ENCODE assay signal across 25 mouse cellular contexts in genomic region chr3:83102286-83102685, GRCm38 (mm10). TPM values are rescaled to one million over a fixed set of nuclear protein-coding genes. Genes with fewer than 3 reads are reported as not detected.
DNase-seq lines count a peak whose midpoint lies in the region; ATAC-seq and TF ChIP-seq lines count a peak whose summit lies in the region.
"Had no signal": no experiment of that assay in that cellular context is flagged by ENCODE, and none has a peak within 500 bp of the region (broad histone marks: within the 10 kb centered on the region; RNA-seq: fewer than 3 reads in every experiment).

No protein-coding gene starts in this region.

- TF ChIP-seq EP300 in lung, postnatal 0 days (IDR thresholded peaks at IDR 0.05) = no peak

- no peaks in the 10 kb centered on the region for H3K27me3 ChIP-seq in lung, postnatal 0 days (replicated peaks; ENCODE audit: insufficient read depth, low read length)
- H3K27me3 ChIP-seq: CH12.LX; embryonic facial prominence, embryonic 12.5 days; forebrain, embryonic 15.5 days had no signal

- H3K4me3 ChIP-seq in lung, postnatal 0 days (ENCODE audit: low read depth, low read length) = no peak overlapping the region
- H3K4me3 ChIP-seq: embryonic facial prominence, embryonic 10.5 days; embryonic facial prominence, embryonic 12.5 days; forebrain, embryonic 13.5 days; forebrain, embryonic 15.5 days had no signal

- no peak overlapping the region for H3K4me2 ChIP-seq in lung, postnatal 0 days (replicated peaks; ENCODE audit: low read depth, low read length)
- H3K4me2 ChIP-seq: embryonic facial prominence, embryonic 12.5 days; forebrain, embryonic 13.5 days; forebrain, embryonic 15.5 days had no signal

- WGBS in lung, postnatal 0 days = 73% methylated on average over 6 of the region's 6 CpGs

- H3K9me3 ChIP-seq in lung, postnatal 0 days (ENCODE audit: low read length) = no peaks in the 10 kb centered on the region
- H3K9me3 ChIP-seq: embryonic facial prominence, embryonic 12.5 days; forebrain, embryonic 13.5 days; forebrain, embryonic 15.5 days had no signal

- no peaks in the 10 kb centered on the region for H3K4me1 ChIP-seq in lung, postnatal 0 days (ENCODE audit: insufficient read depth, low read depth, low read length)

- no peak for TF ChIP-seq CTCF in lung, postnatal 0 days (IDR thresholded peaks at IDR 0.05)

- no peaks in the 10 kb centered on the region for H3K36me3 ChIP-seq in lung, postnatal 0 days (ENCODE audit: insufficient read depth, low read length)
- H3K36me3 ChIP-seq: embryonic facial prominence, embryonic 10.5 days; embryonic facial prominence, embryonic 12.5 days; forebrain, embryonic 15.5 days; G1E had no signal

- ATAC-seq in lung, postnatal 0 days = no peak
- ATAC-seq: activated CD4-positive, CD25-positive, alpha-beta regulatory T cell, adult 4 months; CD4-positive, CD25-positive, alpha-beta regulatory T cell, adult 4 months; forebrain, embryonic 13.5 days; forebrain, embryonic 15.5 days; forebrain, postnatal 0 days; Patski had no signal

- no peak overlapping the region for H3K9ac ChIP-seq in lung, postnatal 0 days (replicated peaks; ENCODE audit: low read depth)
- H3K9ac ChIP-seq: embryonic facial prominence, embryonic 12.5 days; forebrain, embryonic 13.5 days; forebrain, embryonic 15.5 days; forebrain, postnatal 0 days had no signal

- DNase-seq in lung, postnatal 0 days (ENCODE audit: low spot score) = peak; percentile 13
- no peak for DNase-seq in lung, postnatal 36 days
- peak; percentile 25 for DNase-seq in 416B (ENCODE audit: low read depth)
- DNase-seq in R1 (ENCODE audit: low read depth, low spot score) = peak; percentile 84
- no peak for DNase-seq in thymus, adult 18-20 months
- DNase-seq in thymus, postnatal 25 days = no peak
- DNase-seq: adrenal gland, adult 8-10 months; B cell, adult 2 months; cerebellum, adult 11-12 months; cerebellum, adult 2 months; cerebellum, adult 9-10 months; cerebellum, postnatal 10 days; cerebellum, postnatal 25 days; forebrain, postnatal 0 days had no signal

- H3K27ac ChIP-seq in lung, postnatal 0 days (ENCODE audit: low read length) = no peak overlapping the region
- H3K27ac ChIP-seq: embryonic facial prominence, embryonic 10.5 days; embryonic facial prominence, embryonic 12.5 days; forebrain, embryonic 13.5 days; forebrain, embryonic 15.5 days had no signal

RNA-seq across cellular contexts. Expression of gene Dchs2, which starts 25.5 kb away (rescaled TPM):
- 0.19 and 0.20 TPM in 2 replicates for polyA plus RNA-seq in lung, postnatal 0 days (2015; fragmentation: Nextera tagmentation; extraction: Ambion mirVana)
- polyA plus RNA-seq: activated CD4-positive, CD25-positive, alpha-beta regulatory T cell, adult 4 months; CD4-positive, CD25-positive, alpha-beta regulatory T cell, adult 4 months; forebrain, embryonic 11.5 days; G1E had no signal

RNA-seq across cellular contexts. Expression of gene Plrg1, which starts 47.0 kb away (rescaled TPM):
- polyA plus RNA-seq in lung, postnatal 0 days (2015; fragmentation: Nextera tagmentation; extraction: Ambion mirVana) = 54.5 and 57.8 TPM in 2 replicates

RNA-seq across cellular contexts. Expression of gene Fgb, which starts 52.6 kb away (rescaled TPM):
- 0.25 and 0.31 TPM in 2 replicates for polyA plus RNA-seq in lung, postnatal 0 days (2015; fragmentation: Nextera tagmentation; extraction: Ambion mirVana)
- polyA plus RNA-seq: activated CD4-positive, CD25-positive, alpha-beta regulatory T cell, adult 4 months; CD4-positive, CD25-positive, alpha-beta regulatory T cell, adult 4 months; cortical plate, adult 2 months; embryonic facial prominence, embryonic 10.5 days; forebrain, embryonic 11.5 days; forebrain, embryonic 13.5 days; forebrain, embryonic 15.5 days; forebrain, postnatal 0 days; G1E; Patski had no signal

Comparison
In these comparisons a context has a peak if more than half of its experiments do, and no peak if none do; other contexts are left out.
1. DNase-seq: peak in lung, postnatal 0 days (single experiment), 416B (single experiment) and R1 (single experiment); none in lung, postnatal 36 days (single experiment), thymus, adult 18-20 months (0 of 2) and thymus, postnatal 25 days (single experiment).